Mouse (Mus musculus) thymus, postnatal 4 days (tissue): ENCODE results near the gene Gm5737.

Experiments used
- DNase-seq: peaks from one replicate; pipeline ENCODE4 v3.0.0; 2021

The Gm5737 gene

DNA sequence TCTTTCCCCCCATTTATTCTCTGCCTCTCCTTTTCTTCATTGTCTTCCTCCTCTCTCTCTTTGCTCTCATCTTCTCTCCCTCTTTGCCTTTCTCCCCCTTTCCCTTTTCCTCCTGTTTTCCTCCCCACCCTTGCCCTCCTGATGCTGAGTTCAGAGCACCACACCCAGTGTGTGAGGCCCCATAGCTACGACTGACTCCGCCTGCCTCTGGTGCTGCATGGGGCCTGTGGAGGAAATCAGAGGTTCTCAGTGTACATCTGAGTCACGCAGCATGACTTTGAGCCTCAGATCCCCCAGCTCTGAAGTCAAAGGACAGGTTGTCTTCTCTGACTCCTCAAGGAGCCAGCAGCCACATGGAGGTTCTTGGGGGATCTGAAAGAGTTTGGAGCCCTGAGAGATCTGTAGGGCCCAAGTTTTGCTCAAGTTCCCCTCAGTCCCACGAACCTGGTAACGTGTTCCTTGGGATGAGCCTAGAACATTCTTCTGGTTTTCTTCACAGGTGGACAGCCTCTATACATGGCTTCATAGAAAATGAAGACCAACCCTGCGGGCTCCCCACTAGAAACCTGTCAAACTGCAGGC lies at the start of gene Gm5737:
TSS of gene Gm5737 (plus strand) at position 532 of the 582 bp plus-strand sequence.
- no peak for DNase-seq

- no peak for DNase-seq
These were observed 44.8 kb upstream of the Gm5737 start for GRCm38 (mm10) chr7:120767369-120767768.

GRCm38 (mm10) chr7:120771389-120771788 lies 40.8 kb upstream of the Gm5737 start:
- DNase-seq: no peak

GRCm38 (mm10) chr7:120778012-120778411 lies 34.2 kb upstream of the Gm5737 start:
- no peak for DNase-seq

GRCm38 (mm10) chr7:120795544-120795943 lies 16.6 kb upstream of the Gm5737 start:
- DNase-seq: no peak

DNA sequence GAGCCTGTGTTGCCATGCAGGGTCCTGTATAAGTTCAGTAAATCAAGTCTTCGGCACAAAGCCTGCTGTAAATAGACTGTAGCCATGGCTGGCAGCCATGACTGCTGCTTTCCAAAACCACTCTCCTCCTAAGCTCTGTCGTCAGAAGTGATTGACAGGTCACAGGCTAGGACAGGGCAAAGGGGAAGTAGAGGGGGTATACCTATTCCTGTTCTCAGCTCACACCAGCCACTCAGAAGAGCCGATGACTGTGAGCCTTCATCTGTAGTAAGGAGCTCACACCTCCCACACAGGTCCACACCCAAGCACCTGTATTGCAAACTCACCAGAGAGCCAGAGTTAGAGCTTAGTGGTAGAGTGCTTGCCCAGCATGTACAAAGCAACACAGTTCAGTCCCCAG lies 15.8 kb upstream of the Gm5737 start:
- DNase-seq: no peak

GRCm38 (mm10) chr7:120803268-120803667 lies 8.9 kb upstream of the Gm5737 start:
- no peak for DNase-seq

DNA sequence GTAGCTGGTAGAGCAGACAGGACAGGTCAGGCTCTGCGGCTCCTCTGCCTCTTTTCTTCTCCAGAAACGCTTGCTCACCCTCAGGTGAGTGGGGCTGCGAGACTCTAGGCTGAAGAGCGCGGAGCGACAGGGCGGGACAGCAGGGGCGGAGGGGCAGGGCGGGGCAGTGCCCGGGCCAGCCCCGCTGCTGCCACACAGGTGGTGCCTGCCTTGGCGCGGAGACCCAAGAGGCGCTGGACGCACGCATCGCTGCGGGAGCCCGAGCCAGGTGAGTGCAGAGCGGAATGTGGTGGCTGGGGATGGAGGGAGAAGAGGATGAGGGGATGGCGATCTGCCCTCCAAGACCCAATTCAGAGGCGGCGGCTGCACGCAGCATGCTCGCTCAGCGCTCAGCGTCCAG lies 2.5 kb upstream of the Gm5737 start:
- no peak for DNase-seq

- DNase-seq: no peak
These were observed 5.4 kb downstream of the Gm5737 start for GRCm38 (mm10) chr7:120817552-120817951.

GRCm38 (mm10) chr7:120819386-120819785 lies 7.2 kb downstream of the Gm5737 start:
- DNase-seq: no peak

- peak; percentile 80 for DNase-seq
These were observed 11.1 kb downstream of the Gm5737 start for GRCm38 (mm10) chr7:120823248-120823647.

- DNase-seq: no peak
These were observed 12.9 kb downstream of the Gm5737 start for GRCm38 (mm10) chr7:120825097-120825496.

DNA sequence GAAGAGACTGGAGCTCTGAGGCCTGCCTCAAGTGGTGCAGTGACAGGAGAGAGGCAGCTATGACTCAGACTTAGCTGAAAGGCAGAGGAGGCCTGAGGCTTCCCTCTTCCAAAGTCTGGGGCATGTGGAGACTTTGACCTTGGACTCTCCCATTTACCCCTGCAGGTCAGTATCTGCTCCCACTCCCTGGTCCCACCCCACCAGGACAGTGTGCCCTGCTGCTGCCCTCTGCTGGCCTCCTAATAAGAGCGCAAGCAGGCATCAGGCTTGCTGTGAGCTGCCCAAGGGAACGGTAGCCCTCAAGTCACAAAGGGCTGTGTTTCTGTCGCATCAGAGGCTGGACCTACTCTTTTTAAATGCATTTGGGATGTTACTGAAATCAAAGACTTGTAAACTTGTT lies 14.2 kb downstream of the Gm5737 start:
- DNase-seq: peak; percentile 70

DNA sequence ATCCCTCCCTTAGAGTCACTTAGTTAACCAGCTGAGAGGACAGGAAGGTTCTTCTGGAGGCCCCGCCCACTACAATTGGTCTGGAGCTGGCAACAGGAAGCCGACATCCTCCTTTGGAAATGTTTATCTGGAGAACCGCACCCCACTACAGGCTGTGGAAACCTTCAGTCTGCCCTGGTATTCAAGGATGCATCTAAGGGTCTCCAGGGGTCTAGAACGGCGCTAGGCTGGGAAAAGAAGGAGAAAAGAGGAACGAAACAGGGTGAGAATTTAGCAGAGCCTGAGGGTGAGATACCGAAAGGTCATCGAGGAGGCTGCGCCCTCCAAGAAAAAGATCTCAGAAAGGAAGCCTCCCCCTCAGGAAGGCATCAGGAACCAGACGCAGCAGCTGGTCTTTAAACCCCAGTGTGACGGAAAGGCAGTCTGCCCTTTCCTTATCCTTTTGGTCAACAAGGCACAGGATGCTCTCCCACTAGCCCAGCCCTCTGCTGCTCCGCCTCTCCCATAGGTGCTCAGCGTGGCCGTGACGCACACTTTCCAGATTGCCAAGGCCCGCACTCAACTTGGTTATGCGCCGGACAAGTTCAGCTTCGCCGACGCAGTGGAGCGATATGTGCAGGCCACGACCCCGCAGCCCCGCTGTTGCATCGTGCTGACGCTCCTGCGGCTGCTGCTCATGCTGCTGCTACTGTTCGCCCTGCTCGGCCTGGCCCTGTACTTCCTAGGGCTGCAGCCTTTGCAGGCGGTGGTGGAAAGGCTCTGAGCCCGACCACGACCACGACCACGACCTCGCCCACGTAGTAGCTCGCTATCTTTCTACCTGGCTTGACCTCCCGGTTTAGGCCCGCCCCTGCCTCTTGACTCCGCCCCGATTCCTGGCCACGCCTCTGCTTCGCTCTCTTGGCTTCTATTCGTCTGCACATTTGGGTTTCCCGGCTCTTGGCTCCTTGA lies 18.5 kb downstream of the Gm5737 start:
- DNase-seq: peak; percentile 77

DNA sequence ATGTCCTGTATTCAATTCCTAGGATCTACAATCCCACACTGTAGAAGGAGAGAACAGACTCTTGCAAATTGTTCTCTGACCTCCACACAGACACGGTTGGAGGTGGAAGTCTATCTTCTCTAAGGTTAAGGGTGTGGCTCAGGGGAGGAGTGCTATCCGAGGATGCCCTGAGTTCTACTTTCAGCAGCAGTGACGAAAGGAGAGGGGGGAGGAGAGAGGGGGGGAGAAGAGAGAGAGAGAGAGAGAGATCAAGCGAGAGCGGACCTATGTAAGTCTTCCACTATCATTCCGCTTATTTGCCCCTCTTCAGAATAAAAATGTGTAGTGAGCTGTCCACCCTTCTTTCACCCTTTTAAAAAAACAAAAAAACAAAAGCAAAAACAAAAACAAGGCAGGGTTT lies 22.3 kb downstream of the Gm5737 start:
- no peak for DNase-seq

- peak; percentile 74 for DNase-seq
These were observed 22.8 kb downstream of the Gm5737 start for GRCm38 (mm10) chr7:120834863-120835372.

GRCm38 (mm10) chr7:120835449-120836359 lies 23.5 kb downstream of the Gm5737 start:
- DNase-seq: peak; percentile 93

DNA sequence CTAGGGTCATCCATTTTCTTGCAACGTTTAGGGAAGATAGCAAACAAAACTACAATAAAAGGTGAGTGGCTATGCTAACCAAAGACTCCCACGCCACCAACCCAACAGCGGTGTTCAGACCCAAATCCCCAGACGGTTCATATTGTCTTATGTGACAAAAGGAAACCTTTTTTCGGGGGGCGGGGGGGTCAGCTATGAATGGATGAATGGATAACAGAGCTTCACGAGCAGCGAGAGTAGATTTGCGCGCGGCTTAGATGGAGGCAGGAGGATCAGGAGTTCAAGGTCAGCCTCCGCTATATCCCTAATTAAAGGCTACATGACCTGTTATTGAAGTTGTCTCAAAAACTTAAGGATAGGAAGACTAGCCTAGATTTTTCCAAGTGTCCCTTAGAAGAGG lies 24.2 kb downstream of the Gm5737 start:
- DNase-seq: peak; percentile 36

- DNase-seq: no peak
These were observed 26.4 kb downstream of the Gm5737 start for GRCm38 (mm10) chr7:120838436-120839160.

- no peak for DNase-seq
These were observed 27.6 kb downstream of the Gm5737 start for GRCm38 (mm10) chr7:120839786-120840185.

- peak; percentile 85 for DNase-seq
These were observed 30.3 kb downstream of the Gm5737 start, which contains the start of gene Eef2k for GRCm38 (mm10) chr7:120842345-120843036. Gene Eef2k (plus strand): TSS chr7:120842831.
